Mouse (Mus musculus): ENCODE measurements at regions not wholly inside any gene's neighbourhood (a gene's known extent, or its start where the extent isn't known, plus 50 kb on each side); places are given as distances from the start of the nearest gene placed in this dataset.

DNA sequence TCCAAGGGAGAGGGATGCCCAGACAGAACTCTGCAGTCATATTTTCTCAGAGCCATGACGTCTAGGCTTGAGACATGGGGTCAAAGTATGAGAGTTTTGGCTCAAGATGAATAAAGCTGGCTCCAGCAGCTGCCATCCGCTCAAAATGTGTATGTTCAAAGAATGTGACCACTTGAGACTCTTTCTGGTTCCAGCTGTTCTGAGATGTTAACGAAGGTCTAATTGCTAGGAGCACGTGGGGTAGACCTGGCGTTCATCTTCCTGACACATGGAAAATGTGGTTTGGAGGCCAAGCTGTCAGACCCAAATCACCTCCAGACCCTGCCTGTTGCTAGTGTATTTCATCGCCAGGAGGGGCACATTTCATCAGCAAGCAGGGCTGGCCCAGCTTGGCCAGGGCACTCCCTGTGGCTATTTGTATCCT, 58.9 kb upstream of the Ankrd1 start:
- DNase-seq (ENCODE audit: low spot score in 2 of 2): no peak

DNA sequence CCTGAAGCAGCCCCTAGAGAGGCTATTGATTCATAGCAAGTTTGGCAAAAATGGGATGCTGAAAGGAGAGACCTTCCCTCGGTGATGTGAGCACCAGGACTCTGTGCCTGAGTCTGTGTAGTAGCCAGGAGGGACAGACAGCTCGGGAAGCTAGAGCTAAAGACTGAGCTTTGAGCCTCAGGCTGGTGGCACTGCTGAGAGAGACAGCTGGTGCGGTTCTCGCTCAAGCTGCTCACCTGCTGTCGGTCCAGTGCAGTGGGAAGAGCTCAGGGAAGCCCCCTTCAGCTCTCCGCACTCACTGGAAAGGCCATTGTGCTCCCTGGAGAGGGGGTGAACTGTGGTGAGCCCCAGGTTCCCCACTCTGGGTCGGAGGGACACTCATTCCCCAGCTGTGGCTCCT, 60.4 kb upstream of the Ankrd1 start:
- DNase-seq (ENCODE audit: low spot score in 2 of 2): peak in 1 of 2 experiments; percentile 32

DNA sequence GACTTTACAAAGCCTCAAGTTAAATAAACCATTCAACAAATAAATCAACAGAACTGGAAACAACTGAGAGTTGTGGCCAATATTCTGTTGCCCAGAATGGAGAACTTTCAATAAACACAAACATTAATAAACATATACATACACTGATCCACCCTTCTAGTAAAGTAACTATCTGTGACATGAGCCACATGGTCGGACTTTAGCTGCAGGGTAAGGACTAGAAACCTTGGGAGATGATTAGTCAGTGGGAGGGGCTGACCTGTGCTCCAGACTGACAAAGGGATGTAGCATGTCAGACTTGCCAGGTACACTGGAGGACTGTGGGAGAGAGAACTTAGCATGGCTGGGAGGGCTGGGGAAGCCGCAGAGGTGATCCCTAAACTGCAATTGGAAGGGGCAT, 61.6 kb upstream of the Ankrd1 start:
- no peak for DNase-seq (ENCODE audit: low spot score in 2 of 2)

DNA sequence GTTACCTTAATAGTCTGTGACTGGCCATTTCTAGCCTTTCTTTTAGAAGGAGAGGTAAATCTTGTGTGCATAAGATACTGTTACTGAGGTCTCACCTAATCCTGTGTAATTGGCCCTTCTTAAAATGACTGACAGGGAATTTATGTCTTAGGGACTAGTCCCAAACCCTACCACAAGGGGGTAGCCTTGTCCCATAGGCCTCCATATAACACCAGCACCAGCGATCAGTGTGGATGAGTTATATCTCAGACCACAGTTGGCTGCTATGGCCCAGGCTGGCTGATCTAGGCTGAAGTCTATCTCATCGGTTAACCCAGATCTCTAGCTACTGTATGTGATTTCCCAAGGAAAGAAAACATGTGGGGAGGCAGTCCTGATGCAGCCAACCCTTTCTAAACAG, 63.2 kb upstream of the Ankrd1 start:
- DNase-seq (ENCODE audit: low spot score in 2 of 2): peak; percentile 52 to 66

DNA sequence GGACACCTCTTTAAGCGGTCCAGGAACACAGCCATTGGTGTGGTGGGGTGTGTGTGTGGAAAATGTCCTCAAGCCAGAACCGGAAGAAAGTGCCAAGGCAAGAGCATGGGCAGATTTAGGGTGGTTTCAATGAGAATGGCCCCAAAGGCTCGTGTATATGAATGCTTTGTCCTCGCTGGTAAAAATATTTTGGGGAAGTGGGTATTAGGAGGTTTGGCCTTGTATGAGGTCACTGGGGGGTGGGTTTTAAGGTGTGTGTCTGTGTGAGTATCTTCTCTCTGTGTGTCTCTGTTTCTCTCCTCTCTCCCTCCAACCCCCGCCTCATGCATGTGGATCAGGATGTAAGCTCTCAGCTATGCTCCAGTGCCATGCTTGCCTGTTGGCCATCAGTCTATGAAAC, 69.8 kb upstream of the Ankrd1 start:
- DNase-seq (ENCODE audit: low spot score in 2 of 2): no peak

DNA sequence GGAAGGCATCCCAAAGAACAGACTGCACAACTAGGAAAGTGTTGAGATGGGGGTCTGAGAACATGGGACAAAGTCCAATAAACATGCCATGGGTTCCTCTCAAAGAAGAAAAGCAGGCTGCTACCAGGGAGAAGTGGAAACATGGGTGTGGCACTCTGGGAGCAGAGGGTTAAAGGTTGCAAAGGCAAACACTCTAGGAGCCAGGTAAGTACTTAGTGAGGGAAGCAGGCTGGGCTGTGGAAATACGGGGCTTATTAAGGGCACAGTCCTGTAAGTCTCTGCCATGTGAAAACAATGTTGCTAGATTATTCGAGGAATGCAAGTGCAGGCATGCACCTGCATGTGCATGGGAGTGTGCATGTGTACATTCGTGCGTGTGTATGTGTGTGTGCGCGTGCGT, 71.7 kb upstream of the Ankrd1 start:
- no peak for DNase-seq (ENCODE audit: low spot score in 2 of 2)

DNA sequence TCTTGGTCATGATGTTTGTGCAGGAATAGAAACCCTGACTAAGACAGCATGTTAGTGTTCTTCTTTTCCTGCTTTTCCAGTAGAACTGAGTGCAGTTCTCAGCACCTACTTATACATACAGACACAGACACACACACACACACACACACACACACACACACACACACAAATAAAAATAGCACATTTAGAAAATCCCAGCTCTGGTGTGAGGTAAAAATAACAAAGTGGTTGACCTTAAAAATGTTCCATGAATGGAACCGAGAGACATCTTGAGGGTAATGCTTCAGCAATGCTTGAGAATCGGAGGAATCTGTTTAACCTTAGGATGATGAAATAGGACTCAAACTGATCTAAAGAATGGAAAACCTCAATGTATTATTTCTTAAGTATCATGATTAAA, 84.4 kb upstream of the Ankrd1 start:
- DNase-seq (ENCODE audit: low spot score in 2 of 2): no peak

DNA sequence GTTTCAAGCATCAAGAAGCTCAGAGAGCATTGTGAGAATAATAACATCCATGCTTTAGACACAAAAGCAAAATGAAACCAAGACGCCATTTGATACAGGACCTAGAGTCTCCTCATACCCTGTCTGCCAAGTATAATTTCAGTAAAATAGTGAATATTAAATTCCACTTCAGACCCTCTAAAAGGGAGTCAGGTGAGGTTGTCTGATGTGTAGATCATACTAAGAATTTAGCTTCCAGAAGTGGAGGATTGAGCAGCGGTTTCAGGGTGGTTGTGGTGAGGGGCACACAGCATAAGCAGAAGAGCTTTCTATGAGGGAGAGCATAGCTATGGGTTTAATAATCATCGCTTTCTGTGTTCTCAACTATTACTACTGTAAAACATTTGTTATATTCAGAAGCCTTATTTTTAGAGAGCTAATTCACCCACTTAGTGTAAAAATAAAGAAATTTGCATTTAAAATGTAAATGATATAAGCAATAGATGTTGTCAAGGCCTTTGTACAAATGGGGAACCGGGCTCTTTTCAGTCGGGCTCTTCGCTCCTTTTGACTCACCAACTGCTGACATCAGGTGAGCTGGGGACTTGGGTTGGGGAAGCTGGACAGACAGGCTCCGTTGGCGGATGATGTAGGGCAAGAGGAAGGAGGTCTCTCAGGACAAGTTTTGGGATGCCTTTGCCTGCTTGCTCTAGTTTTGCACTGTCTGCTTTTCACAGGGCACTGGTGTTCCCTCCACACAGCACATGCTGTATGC, 85.2 kb upstream of the Ankrd1 start:
- no peak for DNase-seq (ENCODE audit: low spot score in 2 of 2)

DNA sequence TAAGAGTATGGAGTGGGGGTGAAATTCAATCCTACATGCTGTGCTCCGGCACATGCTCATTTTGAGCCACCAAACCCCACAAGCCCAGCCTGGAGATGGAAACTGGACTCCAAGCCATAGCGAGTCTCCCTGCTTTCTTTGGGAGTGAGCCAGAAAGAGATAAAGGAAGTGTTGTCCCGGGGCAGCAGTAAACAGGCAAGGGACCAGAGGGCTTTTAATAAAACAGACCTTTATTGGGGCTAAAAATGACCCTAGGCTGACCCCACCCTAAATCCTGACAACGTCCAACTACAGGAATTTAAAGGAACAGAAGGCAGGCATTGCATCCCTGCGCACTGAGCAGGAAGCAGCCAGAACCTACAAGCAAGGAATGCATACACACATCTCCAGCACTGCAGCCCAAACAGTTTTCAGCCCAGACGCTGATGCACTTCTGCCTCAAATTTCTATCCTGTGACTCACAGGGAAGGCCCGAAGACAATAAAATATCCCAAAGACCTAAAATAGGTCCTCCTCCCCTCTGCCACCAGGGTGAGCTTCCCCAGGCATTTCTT, 87.9 kb upstream of the Ankrd1 start:
- peak; percentile 30 to 42 for DNase-seq (ENCODE audit: low spot score in 2 of 2)

DNA sequence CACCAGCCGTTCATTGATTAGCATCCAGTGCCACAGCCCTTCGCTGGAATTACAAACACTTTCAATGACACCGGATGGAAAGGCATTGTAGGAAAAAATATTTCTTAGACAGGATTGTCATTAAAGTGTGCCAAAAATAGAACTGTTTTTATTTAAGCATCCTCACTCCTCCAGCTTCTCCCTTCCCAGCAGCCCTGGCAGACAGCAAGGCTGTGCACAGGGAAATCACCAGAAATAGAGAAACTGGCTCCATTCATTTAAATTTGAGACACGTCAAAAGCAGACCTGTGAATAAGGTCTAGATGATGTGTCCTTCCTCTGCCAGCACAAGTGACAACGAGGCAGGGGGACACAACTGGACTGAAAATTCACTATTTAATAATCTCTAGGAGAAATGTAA, 88.5 kb upstream of the Ankrd1 start:
- DNase-seq (ENCODE audit: low spot score in 2 of 2): peak; percentile 32 to 38

DNA sequence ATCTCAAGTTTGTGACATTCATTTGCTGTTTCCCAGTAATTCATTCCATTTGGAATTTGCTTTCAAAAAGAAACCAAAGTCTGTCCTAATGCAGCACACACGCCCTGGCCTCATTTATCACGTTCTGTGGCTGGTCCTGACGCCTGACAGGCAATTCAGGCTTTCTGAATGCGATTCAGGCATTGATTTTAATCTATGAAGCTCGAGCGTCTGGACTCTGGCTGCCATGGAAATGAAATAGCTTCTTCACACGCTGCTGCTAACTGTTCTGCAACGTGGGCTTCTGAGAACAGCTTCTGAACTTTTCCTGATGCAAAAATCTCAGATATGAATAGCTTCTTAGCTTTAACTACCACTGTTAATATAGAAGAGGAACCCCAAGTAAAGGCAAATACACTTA, 93.6 kb upstream of the Ankrd1 start:
- DNase-seq (ENCODE audit: low spot score in 2 of 2): peak; percentile 55 to 57

DNA sequence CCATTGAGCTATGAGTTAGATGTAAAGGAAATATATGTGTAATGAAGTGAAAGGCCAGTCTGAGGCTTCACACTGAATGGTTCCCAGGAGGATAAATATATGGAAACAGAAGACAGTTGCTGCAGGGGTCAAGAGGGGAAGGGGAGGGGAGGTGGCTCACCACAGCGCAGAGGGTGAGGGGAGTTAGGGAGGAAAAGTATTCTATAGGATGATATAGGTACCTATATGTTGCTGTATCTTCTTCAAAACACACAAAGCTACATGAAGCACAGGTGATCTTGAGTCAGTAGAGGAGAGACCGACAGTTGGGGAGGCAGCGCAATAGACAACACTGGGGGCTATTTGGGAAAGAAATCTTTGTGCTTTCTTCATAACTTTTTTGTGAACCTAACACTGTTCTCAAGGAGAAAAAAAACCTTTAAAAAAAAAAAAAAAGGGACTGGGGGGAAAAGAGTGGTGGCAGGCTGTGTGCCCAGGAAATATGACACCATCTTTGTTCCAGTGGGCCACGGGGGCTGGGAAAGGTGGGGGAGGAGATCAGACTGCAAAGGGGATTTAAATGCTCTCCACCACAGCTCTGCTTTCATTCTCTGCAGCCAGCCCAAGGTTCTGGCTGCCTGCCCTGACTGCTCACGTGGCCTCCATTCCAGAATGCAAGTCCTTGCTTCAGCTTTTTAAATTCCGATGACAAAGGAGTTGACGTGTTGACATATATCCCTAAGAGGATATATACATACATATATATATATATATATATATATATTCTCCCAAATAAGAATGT, 94.5 kb upstream of the Ankrd1 start:
- peak; percentile 83 to 84 for DNase-seq (ENCODE audit: low spot score in 2 of 2)

DNA sequence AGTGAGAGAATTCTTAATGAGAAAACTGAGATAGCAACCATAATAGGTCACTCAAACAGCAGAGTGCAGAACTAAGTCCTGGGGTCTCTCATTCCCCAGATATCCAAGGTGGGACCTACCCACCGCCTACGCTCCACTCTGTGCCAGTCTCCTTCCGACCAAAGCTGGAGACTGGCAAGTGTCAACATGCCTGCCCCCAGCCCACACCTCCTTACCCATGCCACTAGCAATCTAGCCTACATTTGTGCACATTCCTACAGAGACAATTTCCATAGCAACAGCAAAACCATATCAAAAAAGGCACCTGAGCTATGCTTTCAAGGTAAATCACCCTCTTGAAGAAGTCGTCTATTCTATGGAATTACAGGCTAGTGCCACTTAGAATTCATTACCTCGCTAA, 97.3 kb upstream of the Ankrd1 start:
- no peak for DNase-seq (ENCODE audit: low spot score in 2 of 2)

DNA sequence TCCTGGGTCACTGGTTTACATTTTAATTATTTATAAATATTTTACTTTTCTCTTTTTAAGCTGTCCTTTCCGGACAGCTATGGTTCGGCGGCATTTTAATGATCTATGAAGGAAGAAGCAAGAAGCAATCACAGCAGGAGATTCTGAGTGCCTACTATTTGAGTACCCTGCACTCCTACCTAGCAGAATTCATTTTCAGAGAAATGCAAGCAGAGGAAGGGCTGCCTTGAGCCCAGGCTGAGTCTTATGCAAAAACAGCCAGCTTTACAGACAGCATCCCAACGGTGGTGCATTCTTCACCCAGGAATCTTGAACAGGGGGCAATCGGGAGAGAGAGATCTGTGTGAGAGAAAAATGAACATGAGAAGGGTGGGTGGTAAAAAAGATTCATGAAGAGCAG, 97.7 kb upstream of the Ankrd1 start:
- DNase-seq (ENCODE audit: low spot score in 2 of 2): no peak

DNA sequence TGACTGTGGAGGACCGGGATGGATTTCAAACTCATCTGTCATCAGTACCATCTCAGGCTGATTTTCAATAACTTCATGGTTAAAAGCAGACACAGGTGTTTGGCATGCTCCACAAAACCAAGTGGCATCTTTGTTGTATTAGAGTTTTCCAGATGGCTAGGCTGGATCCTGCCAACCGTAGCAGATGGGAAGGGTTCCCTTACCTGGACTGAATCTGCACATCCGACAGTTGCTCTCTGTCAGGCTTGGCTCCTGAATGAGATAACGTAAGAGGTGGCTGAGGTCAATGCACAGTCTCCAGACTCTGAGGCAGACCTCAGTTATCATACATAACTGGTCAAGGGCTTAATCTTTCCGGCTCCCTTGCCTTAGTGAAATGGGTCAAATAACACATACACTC, 99.0 kb upstream of the Ankrd1 start:
- no peak for DNase-seq (ENCODE audit: low spot score in 2 of 2)

DNA sequence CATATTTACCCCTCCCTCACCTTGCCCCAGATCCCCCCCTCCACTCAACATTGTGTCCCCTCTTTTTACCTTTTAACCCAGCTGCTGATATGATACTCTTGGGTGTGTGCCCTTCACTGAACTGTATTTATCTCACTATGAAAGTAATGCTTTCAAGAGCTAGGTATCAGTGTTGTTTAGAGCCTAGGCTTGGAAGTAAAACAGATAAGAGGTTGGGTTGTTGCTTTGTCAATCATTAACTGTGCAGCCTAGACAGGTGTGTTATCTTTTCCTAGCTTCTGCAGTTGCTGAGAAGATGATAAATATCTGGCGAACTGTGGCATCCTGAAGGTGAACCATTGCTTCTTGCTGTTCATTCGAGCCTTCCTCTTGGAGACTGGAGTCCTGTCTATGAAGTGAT, 101.2 kb upstream of the Ankrd1 start:
- DNase-seq (ENCODE audit: low spot score in 2 of 2): no peak

DNA sequence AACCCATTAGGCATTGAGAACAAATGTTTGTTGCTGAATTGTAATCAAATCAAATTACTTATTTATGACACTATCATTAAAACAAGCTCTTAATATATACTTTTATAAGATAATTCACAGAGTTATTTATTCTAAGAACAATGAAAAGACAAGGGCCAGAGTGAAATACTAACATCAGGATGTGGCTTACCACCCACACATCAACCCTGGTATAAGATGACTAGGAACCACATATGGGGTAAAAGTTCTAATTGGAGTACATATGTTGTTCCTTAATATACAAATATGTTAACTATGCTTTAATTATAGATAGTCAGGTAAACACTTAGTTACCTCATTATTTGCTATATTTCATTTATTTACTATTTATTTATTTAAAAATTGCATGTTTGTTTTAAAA, 101.7 kb upstream of the Ankrd1 start:
- no peak for DNase-seq (ENCODE audit: low spot score in 2 of 2)

DNA sequence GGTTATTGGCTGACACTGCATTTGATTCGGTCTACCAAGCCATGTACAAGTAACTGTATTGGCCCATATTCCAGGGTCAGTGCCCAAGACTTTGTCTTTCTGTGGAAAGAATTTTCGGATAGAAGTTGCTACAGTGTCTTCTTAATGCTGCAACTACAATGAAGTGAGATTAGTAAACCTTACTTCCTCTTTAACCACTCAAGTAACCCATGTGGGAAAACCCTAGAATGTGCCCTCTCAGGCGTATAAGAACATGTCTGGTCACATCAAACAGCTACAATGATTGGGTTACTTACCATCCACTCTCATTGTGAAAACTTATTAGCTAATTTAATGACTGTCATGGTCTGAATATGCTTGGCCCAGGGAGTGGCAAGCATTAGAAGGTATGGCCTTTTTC, 102.3 kb upstream of the Ankrd1 start:
- no peak for DNase-seq (ENCODE audit: low spot score in 2 of 2)

DNA sequence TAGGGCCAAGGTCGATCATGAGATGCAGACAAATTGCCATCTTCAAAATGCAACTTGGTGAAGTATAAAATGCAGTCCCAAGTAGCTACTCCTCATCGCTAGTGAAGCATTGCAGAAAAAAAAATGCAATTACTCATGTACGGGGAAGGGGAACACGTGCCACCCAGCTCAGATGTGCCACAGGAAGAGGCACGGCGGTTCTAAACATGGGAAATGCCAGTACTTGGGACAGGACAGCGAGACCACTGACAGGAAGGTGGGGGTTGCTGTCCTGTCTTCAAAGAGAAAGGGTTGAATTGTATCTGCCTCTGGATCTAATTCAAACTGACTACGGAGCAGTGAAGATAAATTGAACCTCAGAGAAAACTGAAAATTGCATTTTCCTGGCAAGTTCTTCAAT, 104.6 kb upstream of the Ankrd1 start:
- DNase-seq (ENCODE audit: low spot score in 2 of 2): no peak

DNA sequence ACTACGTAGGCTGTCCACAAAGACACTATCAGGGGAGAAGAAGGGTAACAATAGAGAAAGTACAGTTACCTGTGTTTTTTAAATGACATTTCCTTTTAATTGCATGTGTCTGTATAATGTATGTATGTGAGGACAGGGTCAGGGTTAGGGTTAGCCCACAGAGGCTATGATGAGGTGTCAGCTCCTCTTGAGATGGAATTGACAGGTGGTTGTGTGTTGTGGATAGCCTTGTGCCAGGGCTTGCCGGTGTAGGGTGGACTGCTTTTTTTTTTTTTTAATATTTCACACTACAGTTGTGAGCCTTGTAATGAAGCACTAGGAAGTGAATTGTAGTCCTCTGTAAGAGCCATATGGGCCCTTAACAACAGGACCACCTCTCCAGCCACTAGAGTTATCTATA, 105.7 kb upstream of the Ankrd1 start:
- no peak for DNase-seq (ENCODE audit: low spot score in 2 of 2)

DNA sequence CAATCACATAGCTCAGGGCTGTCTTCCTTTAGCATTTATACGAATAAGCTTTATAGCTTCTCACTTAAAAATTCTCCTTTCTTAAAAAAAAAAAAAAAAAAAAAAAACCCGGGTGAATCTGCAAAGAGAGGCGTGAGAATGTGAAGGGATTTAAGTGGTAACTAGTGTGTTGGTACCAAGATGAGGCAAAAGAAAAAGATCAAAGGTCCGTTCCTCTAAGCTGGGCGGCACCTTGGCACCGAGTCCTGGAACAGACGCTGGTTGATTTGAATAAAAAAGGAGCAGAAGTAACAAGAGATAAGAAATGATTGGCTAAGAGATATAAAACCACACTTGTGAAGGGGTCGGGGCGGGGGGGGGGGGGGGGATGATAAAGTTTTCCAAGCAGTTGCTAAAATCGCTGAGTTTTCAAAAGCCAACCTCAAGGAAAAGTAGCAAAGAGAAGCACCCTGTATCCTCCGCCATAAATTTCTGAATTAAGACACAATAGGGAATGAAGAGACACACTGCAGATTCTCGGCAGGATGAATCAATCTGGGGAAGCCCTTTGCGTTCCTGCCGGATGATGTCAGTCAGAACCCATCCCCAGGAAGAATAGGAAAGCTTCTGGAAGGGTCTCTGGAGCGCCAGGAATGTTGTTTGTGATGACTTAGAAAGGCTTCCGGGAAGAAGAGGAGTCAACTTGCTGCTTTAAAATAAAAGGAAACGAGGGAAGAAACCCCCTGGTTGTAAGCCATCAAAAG, 107.7 kb upstream of the Ankrd1 start:
- no peak for DNase-seq (ENCODE audit: low spot score in 2 of 2)

DNA sequence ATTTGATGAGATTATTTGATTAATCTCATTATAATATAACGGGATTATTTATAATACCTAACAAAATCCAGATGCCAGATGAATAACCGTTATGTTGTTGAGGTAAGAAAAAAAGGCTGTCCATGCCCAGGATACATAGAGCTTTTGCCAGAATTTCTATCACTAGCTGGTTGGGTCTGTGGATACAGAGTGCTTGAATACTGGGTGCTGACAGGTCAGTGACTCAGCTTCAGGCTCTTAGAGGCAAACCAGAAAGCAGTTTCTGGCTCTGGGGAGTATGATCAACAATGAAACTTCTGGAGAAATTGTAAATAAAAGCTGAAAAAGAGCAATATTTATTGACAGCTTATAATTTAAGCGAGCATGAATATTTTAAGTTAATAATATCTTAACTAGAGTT, 109.4 kb upstream of the Ankrd1 start:
- no peak for DNase-seq (ENCODE audit: low spot score in 2 of 2)
